Mouse (Mus musculus) gastrocnemius, postnatal 4 days (tissue): ENCODE measurements at regions not wholly inside any gene's neighbourhood (a gene's known extent, or its start where the extent isn't known, plus 50 kb on each side); places are given as distances from the start of the nearest gene placed in this dataset.
A peak's percentile ranks its signal among the peaks of the same experiment; 100 is the strongest.
"Not testable (repeated sequence)": the region's sequence is repeated elsewhere in the genome, so short reads cannot be mapped to it uniquely, and the experiment has no call there.

Source experiments
- DNase-seq, 2 experiments: peaks; one replicate each; pipeline ENCODE4 v3.0.0; 2021 to 2022; ENCODE audit warnings: low spot score in 2 of 2, mixed read lengths in 2 of 2

- DNase-seq: no peak
These were observed 55.3 kb downstream of the Adra2a start for GRCm38 (mm10) chr19:54099292-54099691.

- no peak for DNase-seq
These were observed 55.8 kb downstream of the Adra2a start for GRCm38 (mm10) chr19:54099769-54100168.

GRCm38 (mm10) chr19:54106571-54106970 lies 62.6 kb downstream of the Adra2a start:
- no peak for DNase-seq

GRCm38 (mm10) chr19:54107103-54107821 lies 63.3 kb downstream of the Adra2a start:
- DNase-seq: no peak

- DNase-seq: no peak
These were observed 66.1 kb downstream of the Adra2a start for GRCm38 (mm10) chr19:54110080-54110479.

- no peak for DNase-seq
These were observed 68.7 kb downstream of the Adra2a start for GRCm38 (mm10) chr19:54112691-54113090.

- DNase-seq: no peak
These were observed 69.5 kb downstream of the Adra2a start for GRCm38 (mm10) chr19:54113421-54113820.

GRCm38 (mm10) chr19:54114588-54115317 lies 70.8 kb downstream of the Adra2a start:
- peak in 1 of 2 experiments; percentile 44 for DNase-seq

- DNase-seq: no peak
These were observed 71.4 kb downstream of the Adra2a start for GRCm38 (mm10) chr19:54115335-54115734.

- DNase-seq: no peak
These were observed 72.9 kb downstream of the Adra2a start for GRCm38 (mm10) chr19:54116829-54117228.

GRCm38 (mm10) chr19:54117676-54118075 lies 73.7 kb downstream of the Adra2a start:
- no peak for DNase-seq

GRCm38 (mm10) chr19:54123586-54123985 lies 79.6 kb downstream of the Adra2a start:
- DNase-seq: no peak

GRCm38 (mm10) chr19:54151766-54152165 lies 107.8 kb downstream of the Adra2a start:
- DNase-seq: not testable (repeated sequence)

GRCm38 (mm10) chr19:54154400-54154799 lies 110.4 kb downstream of the Adra2a start:
- no peak for DNase-seq

- no peak for DNase-seq
These were observed 126.4 kb downstream of the Adra2a start for GRCm38 (mm10) chr19:54170361-54170760.

- DNase-seq: no peak
These were observed 130.4 kb downstream of the Adra2a start for GRCm38 (mm10) chr19:54174090-54175055.

GRCm38 (mm10) chr19:54175766-54176165 lies 131.8 kb downstream of the Adra2a start:
- peak in 1 of 2 experiments; percentile 19 for DNase-seq

GRCm38 (mm10) chr19:54177491-54177890 lies 133.5 kb downstream of the Adra2a start:
- DNase-seq: no peak

- DNase-seq: no peak
These were observed 156.5 kb downstream of the Adra2a start for GRCm38 (mm10) chr19:54200407-54200806.

GRCm38 (mm10) chr19:54202456-54202855 lies 158.5 kb downstream of the Adra2a start:
- DNase-seq: no peak

GRCm38 (mm10) chr19:54206819-54207218 lies 162.9 kb downstream of the Adra2a start:
- no peak for DNase-seq
